Mouse (Mus musculus) heart, embryonic 14.5 days (tissue): ENCODE measurements around the gene Car8. TPM values are rescaled to one million over a fixed set of nuclear protein-coding genes. Genes with fewer than 3 reads are reported as not detected.

ENCODE experiments used
- ATAC-seq: fragments of 200-750 bp; cut with Nextera tagmentation; 2 replicates; pipeline ENCODE4 v1.8.0; 2017; ENCODE audit warnings: low read depth, moderate TSS enrichment; ENCODE audit not compliant: insufficient number of reproducible peaks, insufficient read depth, low FRiP score
- H3K27ac ChIP-seq, 2 experiments: fragments of 200-500 bp in 1 of 2; fragments of 300-500 bp in 1 of 2; sonication (generic) in 1 of 2; replicated peaks in 1 of 2; 2 replicates each; pipeline ENCODE4 v1.5.1; 2012 to 2014; ENCODE audit warnings: low read depth in 2 of 2, low read length in 2 of 2, control low read depth in 1 of 2, mild to moderate bottlenecking in 1 of 2, mixed read lengths in 1 of 2; ENCODE audit not compliant: control insufficient read depth in 1 of 2, insufficient read depth in 1 of 2
- H3K27me3 ChIP-seq: fragments of 300-500 bp; sonication (generic); 2 replicates; pipeline ENCODE4 v1.6.1; 2014; ENCODE audit warnings: mild to moderate bottlenecking, low read length, control low read depth; ENCODE audit not compliant: control insufficient read depth, insufficient read depth
- H3K36me3 ChIP-seq: fragments of 300-500 bp; sonication (generic); 2 replicates; pipeline ENCODE4 v1.6.1; 2014; ENCODE audit warnings: mild to moderate bottlenecking, control low read depth, low read length, mixed read lengths; ENCODE audit not compliant: control insufficient read depth, insufficient read depth
- H3K4me1 ChIP-seq, 2 experiments: fragments of 200-500 bp in 1 of 2; fragments of 300-500 bp in 1 of 2; sonication (generic) in 1 of 2; 2 replicates each; pipeline ENCODE4 v1.6.1; 2012 to 2014; ENCODE audit warnings: low read length in 2 of 2, control low read depth in 1 of 2, mixed read lengths in 1 of 2; ENCODE audit not compliant: control insufficient read depth in 2 of 2, insufficient read depth in 2 of 2
- H3K4me2 ChIP-seq: fragments of 300-500 bp; sonication (generic); 2 replicates; pipeline ENCODE4 v1.6.1; 2014; ENCODE audit warnings: mild to moderate bottlenecking, low read length
- H3K4me3 ChIP-seq, 2 experiments: fragments of 200-500 bp in 1 of 2; fragments of 300-500 bp in 1 of 2; sonication (generic) in 1 of 2; 2 replicates each; pipeline ENCODE4 v1.5.1; 2012 to 2014; ENCODE audit warnings: low read length in 2 of 2, mild to moderate bottlenecking in 2 of 2, control low read depth in 1 of 2, low read depth in 1 of 2, moderate library complexity in 1 of 2; ENCODE audit not compliant: control insufficient read depth in 1 of 2, insufficient read depth in 1 of 2
- H3K9ac ChIP-seq: fragments of 300-500 bp; sonication (generic); 2 replicates; pipeline ENCODE4 v1.6.1; 2014; ENCODE audit warnings: mild to moderate bottlenecking, low read length
- H3K9me3 ChIP-seq: fragments of 300-500 bp; sonication (generic); 2 replicates; pipeline ENCODE4 v1.6.1; 2016; ENCODE audit warnings: low read length, control low read depth; ENCODE audit not compliant: control insufficient read depth
- WGBS: fragments of 180-500 bp; shearing (Covaris S2); extraction: QIAGEN DNeasy Blood & Tissue Kit; methylation state at CpG from one replicate; pipeline ENCODE4 v1.1.7; 2014; 5-methylcytosine and 5-hydroxymethylcytosine counted together
- polyA plus RNA-seq: library from polyadenylated mRNA; unstranded; fragments of >200 nt; fragmentation: Nextera tagmentation; extraction: Ambion mirVana; gene quantifications from 2 replicates; pipeline ENCODE4 v1.2.1, GENCODE M21; 2014

The Car8 gene
- polyA plus RNA-seq: 10.3 and 11.2 TPM in 2 replicates

DNA sequence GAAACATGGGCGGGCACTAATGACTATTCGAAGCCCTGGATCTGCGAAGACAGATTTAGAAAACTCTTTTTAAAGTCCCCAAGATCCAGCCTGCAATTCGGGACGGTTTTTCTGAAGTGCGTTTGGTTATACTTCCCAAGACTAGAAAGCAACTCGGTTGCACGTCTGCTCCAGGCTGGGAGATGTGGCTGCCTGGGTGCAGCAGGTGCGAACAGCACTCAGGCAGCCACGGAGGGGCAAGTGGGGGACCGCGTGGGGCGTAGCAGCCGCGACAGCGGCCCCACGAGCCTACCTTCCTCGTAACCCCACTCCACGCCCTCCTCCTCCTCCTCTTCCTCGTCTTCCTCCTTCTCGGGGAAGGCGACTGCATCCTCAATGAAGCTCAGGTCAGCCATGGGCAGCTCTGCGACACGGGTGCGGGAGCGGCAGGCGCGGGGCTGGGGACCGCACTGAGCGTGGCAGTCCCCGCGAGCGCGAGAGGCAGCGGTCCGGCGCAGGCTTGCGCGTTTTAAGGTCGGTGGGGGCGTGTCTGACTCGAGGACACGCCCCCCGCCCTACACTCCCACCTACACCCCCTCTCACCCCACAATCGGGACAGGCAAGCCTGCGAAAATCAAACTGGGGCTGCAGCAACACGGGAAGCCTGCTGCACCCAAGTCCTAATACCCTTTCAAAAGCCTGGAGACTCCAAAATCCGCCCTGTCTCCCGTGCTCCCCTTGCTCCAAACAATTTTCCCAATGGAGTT, at the start of gene Car8:
Gene Car8 (minus strand): TSS at position 482 of the 746 bp plus-strand sequence.
- H3K4me1 ChIP-seq: peaks cover 0 to 3% of the 10 kb centered on the region in 2 experiments; a peak in 1 of 4 replicates
- no peaks in the 10 kb centered on the region for H3K36me3 ChIP-seq
- peak within 1 kb of the TSS; percentile 98 for H3K4me2 ChIP-seq
- peak within 1 kb of the TSS; percentile 89 for H3K9ac ChIP-seq
- ATAC-seq: peak; percentile 84
- H3K9me3 ChIP-seq: no peaks in the 10 kb centered on the region
- peak within 1 kb of the TSS; percentile 82 to 89 for H3K4me3 ChIP-seq
- H3K27ac ChIP-seq: no peak within 1 kb of the TSS
- no peaks in the 10 kb centered on the region for H3K27me3 ChIP-seq
- under 1% methylated on average over 48 of the region's 49 CpGs for WGBS

DNA sequence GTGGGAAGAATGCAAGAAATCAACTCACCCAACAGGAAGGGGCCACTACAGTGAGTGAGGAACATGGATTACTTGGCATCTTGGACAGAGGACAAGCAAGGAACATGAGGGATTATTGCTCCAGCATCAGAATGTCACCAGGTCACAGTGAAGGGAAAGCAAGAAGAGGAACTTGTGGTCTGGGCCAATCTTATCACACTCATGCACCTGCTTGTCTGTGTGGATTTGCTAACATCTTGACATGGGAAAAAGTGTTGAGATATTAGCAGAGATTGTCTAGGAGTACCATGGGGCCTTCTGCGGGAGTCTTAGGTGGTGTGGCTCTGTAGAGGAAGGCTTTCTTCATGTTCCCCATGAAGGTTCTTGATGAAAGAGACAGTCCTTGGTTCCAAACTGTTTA, 46.1 kb upstream of the Car8 start:
- no peak overlapping the region for H3K9ac ChIP-seq
- ATAC-seq: no peak
- H3K4me3 ChIP-seq: no peak overlapping the region
- H3K4me1 ChIP-seq: no peaks in the 10 kb centered on the region
- H3K27ac ChIP-seq: no peak overlapping the region
- no peaks in the 10 kb centered on the region for H3K27me3 ChIP-seq
- no peaks in the 10 kb centered on the region for H3K36me3 ChIP-seq
- WGBS: 59% methylated on average over 1 of the region's 1 CpGs
- H3K9me3 ChIP-seq: no peaks in the 10 kb centered on the region
- H3K4me2 ChIP-seq: no peak overlapping the region

GRCm38 (mm10) chr4:8278159-8278558, 39.3 kb upstream of the Car8 start:
- no peaks in the 10 kb centered on the region for H3K4me1 ChIP-seq
- no peak overlapping the region for H3K27ac ChIP-seq
- no peaks in the 10 kb centered on the region for H3K36me3 ChIP-seq

GRCm38 (mm10) chr4:8249805-8250204, 11.0 kb upstream of the Car8 start:
- H3K27ac ChIP-seq: no peak overlapping the region
- 94% methylated on average over 3 of the region's 3 CpGs for WGBS
- no peak overlapping the region for H3K4me2 ChIP-seq

More at GRCm38 (mm10) chr4:8278159-8278558, 39.3 kb upstream of the Car8 start:
- H3K27me3 ChIP-seq: no peaks in the 10 kb centered on the region
- H3K9me3 ChIP-seq: no peaks in the 10 kb centered on the region
- H3K4me3 ChIP-seq: no peak overlapping the region
- H3K9ac ChIP-seq: no peak overlapping the region
- H3K4me2 ChIP-seq: no peak overlapping the region
- WGBS: 91% methylated on average over 2 of the region's 2 CpGs
- no peak for ATAC-seq

GRCm38 (mm10) chr4:8245495-8246063, 6.7 kb upstream of the Car8 start:
- H3K27ac ChIP-seq: no peak overlapping the region
- H3K27me3 ChIP-seq: no peaks in the 10 kb centered on the region
- no peak overlapping the region for H3K4me2 ChIP-seq
- H3K9me3 ChIP-seq: peaks cover 3% of the 10 kb centered on the region; the same call in 1 of the 2 replicates
- no peak overlapping the region for H3K4me3 ChIP-seq
- WGBS: 35% methylated on average over 1 of the region's 1 CpGs
- no peak overlapping the region for H3K9ac ChIP-seq
- no peak for ATAC-seq
- peaks cover 0 to 4% of the 10 kb centered on the region in 2 experiments; a peak in 1 of 4 replicates for H3K4me1 ChIP-seq
- no peaks in the 10 kb centered on the region for H3K36me3 ChIP-seq

More at GRCm38 (mm10) chr4:8249805-8250204, 11.0 kb upstream of the Car8 start:
- no peak for ATAC-seq
- H3K4me3 ChIP-seq: no peak overlapping the region
- H3K36me3 ChIP-seq: no peaks in the 10 kb centered on the region
- H3K4me1 ChIP-seq: peaks cover 0 to 4% of the 10 kb centered on the region in 2 experiments; a peak in 1 of 4 replicates
- H3K27me3 ChIP-seq: no peaks in the 10 kb centered on the region
- peaks cover 3% of the 10 kb centered on the region; the same call in 1 of the 2 replicates for H3K9me3 ChIP-seq
- H3K9ac ChIP-seq: no peak overlapping the region

- WGBS: 87% methylated on average over 3 of the region's 3 CpGs
- Histone ChIP-seq H3K4me3 (no peak overlapping the region), H3K9ac (no peak overlapping the region), H3K9me3 (peaks cover 3% of the 10 kb centered on the region; the same call in 1 of the 2 replicates), H3K27me3 (no peaks in the 10 kb centered on the region), H3K36me3 (no peaks in the 10 kb centered on the region), H3K27ac (no peak overlapping the region), H3K4me1 (peaks cover 0 to 4% of the 10 kb centered on the region in 2 experiments; a peak in 1 of 4 replicates), H3K4me2 (no peak overlapping the region)
- no peak for ATAC-seq
Measured at GRCm38 (mm10) chr4:8245062-8245461, 6.2 kb upstream of the Car8 start.

GRCm38 (mm10) chr4:8239699-8240098, 858 bp upstream of the Car8 start:
- WGBS: 77% methylated on average over 11 of the region's 11 CpGs
- no peak for ATAC-seq
- Histone ChIP-seq H3K36me3 (no peaks in the 10 kb centered on the region), H3K4me3 (no peak overlapping the region), H3K27ac (no peak overlapping the region), H3K4me1 (no peaks in the 10 kb centered on the region), H3K4me2 (no peak overlapping the region), H3K9me3 (no peaks in the 10 kb centered on the region), H3K27me3 (no peaks in the 10 kb centered on the region), H3K9ac (no peak overlapping the region)
